Mouse (Mus musculus): ENCODE measurements around the gene Zdhhc6.

The Zdhhc6 gene

GRCm38 (mm10) chr19:55315452-55316108, at the start of gene Zdhhc6:
Gene Zdhhc6 (minus strand): TSS chr19:55316032.
- in situ Hi-C loops (cut with MboI; ENCODE audit: low pct_unique_long_range_greater_than_20kb in 1 of 2, low sequenced_read_pairs in 2 of 2, unreplicated experiment in 1 of 2), result no loop called here

DNA sequence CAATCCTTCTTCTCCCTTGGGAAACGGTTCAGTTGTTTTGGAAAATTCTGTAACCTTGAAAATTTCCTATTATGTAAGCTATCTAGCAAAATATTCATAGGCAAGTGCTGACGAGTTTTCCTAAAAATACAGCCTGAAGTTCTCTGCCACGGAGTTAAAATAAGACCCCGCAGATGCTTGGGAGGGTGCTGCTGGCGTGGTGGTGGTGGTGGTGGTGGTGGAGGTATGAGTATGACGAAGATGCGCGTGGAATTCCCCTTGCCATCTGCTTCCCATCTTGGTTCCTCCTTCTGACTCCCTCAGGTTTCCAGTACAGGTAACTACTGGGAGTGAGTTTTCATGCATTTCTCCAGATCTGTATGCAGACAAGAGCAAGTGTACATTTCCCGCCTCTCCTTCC, 46.8 kb upstream of the Zdhhc6 start:
- in situ Hi-C loops (cut with MboI; ENCODE audit: low pct_unique_long_range_greater_than_20kb in 1 of 2, low sequenced_read_pairs in 2 of 2, unreplicated experiment in 1 of 2), result no loop called here

GRCm38 (mm10) chr19:55350673-55351378, 35.0 kb upstream of the Zdhhc6 start:
- in situ Hi-C loops (cut with MboI; ENCODE audit: low pct_unique_long_range_greater_than_20kb in 1 of 2, low sequenced_read_pairs in 2 of 2, unreplicated experiment in 1 of 2), result no loop called here

GRCm38 (mm10) chr19:55348187-55348586, 32.4 kb upstream of the Zdhhc6 start:
- in situ Hi-C loops (cut with MboI; ENCODE audit: low pct_unique_long_range_greater_than_20kb in 1 of 2, low sequenced_read_pairs in 2 of 2, unreplicated experiment in 1 of 2), result no loop called here

- in situ Hi-C loops (cut with MboI; ENCODE audit: low pct_unique_long_range_greater_than_20kb in 1 of 2, low sequenced_read_pairs in 2 of 2, unreplicated experiment in 1 of 2), result no loop called here
Measured at GRCm38 (mm10) chr19:55343274-55343673, 27.4 kb upstream of the Zdhhc6 start.

DNA sequence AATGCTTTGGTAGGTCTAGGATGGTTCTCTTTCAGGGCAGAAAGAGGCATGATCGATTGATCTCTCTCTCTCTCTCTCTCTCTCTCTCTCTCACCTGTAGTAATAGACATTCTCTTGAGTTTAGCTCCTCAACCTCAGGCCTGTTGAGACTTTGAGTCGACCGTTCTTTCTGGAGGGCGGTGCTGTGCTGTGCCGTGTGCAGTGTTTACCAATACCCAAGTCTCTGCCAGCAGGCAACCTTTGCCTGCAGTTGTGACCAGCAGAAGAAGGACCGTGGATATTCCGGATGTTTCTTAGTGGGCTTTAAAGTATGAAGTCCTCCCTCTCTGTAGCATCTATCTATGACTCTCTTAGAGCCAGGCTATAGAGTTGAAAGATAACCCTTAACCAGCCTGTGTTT, 26.6 kb upstream of the Zdhhc6 start:
- in situ Hi-C loops (cut with MboI; ENCODE audit: low pct_unique_long_range_greater_than_20kb in 1 of 2, low sequenced_read_pairs in 2 of 2, unreplicated experiment in 1 of 2), result no loop called here

DNA sequence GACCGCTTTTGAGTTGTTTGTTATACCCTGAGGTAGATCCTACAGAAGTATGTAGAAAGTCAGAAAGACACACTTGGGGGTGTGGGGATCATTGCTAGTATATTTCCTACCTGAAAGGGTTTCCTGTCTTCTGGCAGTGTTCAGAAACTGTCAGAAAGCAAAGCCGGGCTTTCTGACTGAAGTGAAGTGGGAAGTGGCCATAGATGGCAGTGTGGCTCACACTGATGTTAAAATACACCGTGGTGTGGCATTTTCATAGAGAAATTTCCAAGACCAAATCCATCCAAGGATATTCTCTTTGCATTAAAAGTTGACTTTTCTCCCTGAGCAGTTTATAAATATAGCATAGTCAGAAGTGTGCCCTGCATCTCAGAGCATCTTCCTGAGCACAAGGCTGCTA, 25.5 kb upstream of the Zdhhc6 start:
- in situ Hi-C loops (cut with MboI; ENCODE audit: low pct_unique_long_range_greater_than_20kb in 1 of 2, low sequenced_read_pairs in 2 of 2, unreplicated experiment in 1 of 2), result no loop called here

DNA sequence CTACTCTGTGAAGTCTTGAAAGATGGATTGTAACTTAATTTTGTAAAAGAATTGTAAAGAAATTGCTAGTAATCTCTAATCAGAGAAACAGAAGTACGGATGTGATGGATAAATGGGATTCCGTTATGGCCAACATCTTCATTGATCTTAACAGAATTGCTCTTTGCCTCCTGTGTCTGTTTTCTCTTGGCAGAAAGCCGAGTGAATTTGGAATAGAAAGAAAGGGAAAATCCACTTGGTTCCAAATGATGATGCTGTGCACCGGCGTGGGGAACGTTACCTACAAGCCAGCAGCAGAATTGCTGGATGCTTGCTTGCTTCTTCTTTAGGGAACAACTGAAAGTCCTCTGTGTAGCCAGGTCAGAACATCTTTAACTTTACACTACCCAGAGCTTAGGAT, 24.7 kb upstream of the Zdhhc6 start:
- in situ Hi-C loops (cut with MboI; ENCODE audit: low pct_unique_long_range_greater_than_20kb in 1 of 2, low sequenced_read_pairs in 2 of 2, unreplicated experiment in 1 of 2), result no loop called here

DNA sequence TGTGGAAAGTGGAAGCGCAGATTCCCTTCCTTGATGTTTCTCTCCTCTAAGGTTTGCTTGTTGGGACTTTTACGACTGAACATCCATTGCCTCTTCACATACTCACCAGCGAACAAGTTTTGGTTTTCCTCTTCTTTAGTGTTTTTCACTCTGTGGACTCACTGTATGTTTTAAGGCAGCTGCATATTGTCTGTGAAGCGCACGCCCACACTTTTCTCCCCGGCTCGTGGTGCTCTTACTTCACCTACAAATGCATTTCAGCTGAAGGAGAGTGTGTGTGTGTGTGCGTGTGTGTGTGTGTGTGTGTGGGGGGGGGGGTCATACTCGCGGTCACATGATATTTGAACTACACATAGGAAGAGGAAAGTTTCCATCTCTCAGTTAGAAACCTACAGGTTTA, 21.8 kb upstream of the Zdhhc6 start:
- in situ Hi-C loops (cut with MboI; ENCODE audit: low pct_unique_long_range_greater_than_20kb in 1 of 2, low sequenced_read_pairs in 2 of 2, unreplicated experiment in 1 of 2), result no loop called here

- in situ Hi-C loops (cut with MboI; ENCODE audit: low pct_unique_long_range_greater_than_20kb in 1 of 2, low sequenced_read_pairs in 2 of 2, unreplicated experiment in 1 of 2), result no loop called here
Measured at GRCm38 (mm10) chr19:55337066-55337465, 21.2 kb upstream of the Zdhhc6 start.

DNA sequence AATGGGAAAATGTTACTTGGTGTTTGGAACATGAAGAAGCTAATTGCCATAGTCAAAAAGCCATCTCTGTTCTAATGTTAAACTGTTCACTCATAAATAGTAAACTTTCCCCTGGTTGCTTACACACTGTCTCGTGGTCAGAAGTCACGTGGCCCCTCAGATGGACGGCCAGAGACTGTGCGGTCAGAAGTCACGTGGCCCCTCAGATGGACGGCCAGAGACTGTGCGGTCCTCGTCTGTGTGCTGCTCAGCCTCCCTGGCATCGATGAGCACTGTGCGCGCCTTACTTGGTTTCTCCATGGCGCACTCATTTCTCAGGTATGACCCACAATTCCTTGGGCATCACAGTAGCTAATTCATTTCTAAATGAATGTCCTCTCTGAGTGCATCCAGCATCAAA, 20.6 kb upstream of the Zdhhc6 start:
- in situ Hi-C loops (cut with MboI; ENCODE audit: low pct_unique_long_range_greater_than_20kb in 1 of 2, low sequenced_read_pairs in 2 of 2, unreplicated experiment in 1 of 2), result no loop called here

DNA sequence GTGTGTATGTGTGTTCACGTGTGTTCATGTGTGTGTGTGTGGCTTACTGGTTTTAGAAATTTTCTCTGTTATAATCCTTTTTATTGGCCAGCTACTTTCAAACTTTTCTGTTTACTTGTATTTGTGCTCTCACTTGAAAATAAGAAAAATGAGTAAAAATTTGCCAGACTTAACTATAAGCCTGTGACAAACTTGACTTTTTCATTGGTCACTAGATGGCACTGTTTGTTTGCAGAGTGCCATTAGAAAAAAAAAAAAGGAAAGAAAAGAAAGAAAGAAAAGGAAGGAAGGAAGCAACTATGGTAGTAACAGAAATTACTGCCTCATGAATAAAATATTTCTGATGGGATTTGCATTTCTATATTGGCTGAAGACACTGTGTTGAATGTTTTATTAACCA, 20.0 kb upstream of the Zdhhc6 start:
- in situ Hi-C loops (cut with MboI; ENCODE audit: low pct_unique_long_range_greater_than_20kb in 1 of 2, low sequenced_read_pairs in 2 of 2, unreplicated experiment in 1 of 2), result no loop called here

DNA sequence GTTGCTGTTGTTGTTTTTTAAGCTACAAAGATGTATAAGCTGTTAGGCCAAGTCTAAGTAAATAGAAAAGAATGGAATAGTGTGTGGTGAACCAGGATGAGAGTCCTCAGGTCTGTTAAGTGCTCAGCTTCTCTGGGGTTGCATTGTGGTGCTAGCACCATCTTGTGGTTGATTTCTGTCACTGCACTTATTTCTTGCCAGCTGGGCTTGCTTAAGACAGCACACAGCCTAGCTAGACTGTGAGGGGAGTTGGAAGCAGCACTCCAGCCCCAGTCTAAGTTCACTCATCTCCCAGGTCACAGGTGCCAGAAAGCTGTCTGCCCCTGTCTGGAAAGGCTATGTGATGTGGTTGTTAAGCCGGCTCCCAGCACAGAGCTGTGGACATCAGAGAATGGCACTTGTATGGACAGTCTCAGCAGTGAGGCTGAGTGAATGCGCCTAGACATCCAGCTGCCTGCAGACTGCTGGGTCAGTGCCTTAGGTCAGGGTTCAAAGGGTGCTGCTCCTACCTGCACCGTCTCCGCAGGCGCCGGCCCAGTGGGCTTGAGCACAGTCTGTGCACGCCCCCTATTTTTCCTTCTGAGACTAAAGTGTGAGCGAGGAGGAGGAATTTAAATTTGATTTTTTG, 16.9 kb upstream of the Zdhhc6 start:
- in situ Hi-C loops (cut with MboI; ENCODE audit: low pct_unique_long_range_greater_than_20kb in 1 of 2, low sequenced_read_pairs in 2 of 2, unreplicated experiment in 1 of 2), result no loop called here

GRCm38 (mm10) chr19:55331776-55332175, 15.9 kb upstream of the Zdhhc6 start:
- in situ Hi-C loops (cut with MboI; ENCODE audit: low pct_unique_long_range_greater_than_20kb in 1 of 2, low sequenced_read_pairs in 2 of 2, unreplicated experiment in 1 of 2), result no loop called here

- in situ Hi-C loops (cut with MboI; ENCODE audit: low pct_unique_long_range_greater_than_20kb in 1 of 2, low sequenced_read_pairs in 2 of 2, unreplicated experiment in 1 of 2), result no loop called here
Measured at GRCm38 (mm10) chr19:55327510-55327909, 11.7 kb upstream of the Zdhhc6 start.

DNA sequence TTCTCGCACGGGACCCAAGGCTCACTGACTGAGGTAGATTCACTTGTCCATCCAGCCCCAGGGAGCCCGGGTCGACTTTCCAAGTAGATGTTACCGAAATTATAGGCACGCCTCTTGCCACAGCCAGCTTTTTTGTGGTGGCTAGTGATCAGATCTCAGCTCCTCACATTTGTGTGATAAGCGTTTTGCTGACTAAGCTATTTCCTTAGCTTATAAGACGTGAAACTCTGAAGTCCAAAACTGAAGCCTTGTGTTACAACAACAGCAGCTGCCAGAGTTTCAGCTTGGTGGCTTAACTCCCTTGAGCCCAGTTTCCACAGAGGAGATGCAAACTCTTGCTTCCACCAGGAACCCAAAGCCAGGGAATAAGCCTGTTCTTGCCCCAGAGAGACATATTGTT, 6.8 kb upstream of the Zdhhc6 start:
- in situ Hi-C loops (cut with MboI; ENCODE audit: low pct_unique_long_range_greater_than_20kb in 1 of 2, low sequenced_read_pairs in 2 of 2, unreplicated experiment in 1 of 2), result no loop called here

DNA sequence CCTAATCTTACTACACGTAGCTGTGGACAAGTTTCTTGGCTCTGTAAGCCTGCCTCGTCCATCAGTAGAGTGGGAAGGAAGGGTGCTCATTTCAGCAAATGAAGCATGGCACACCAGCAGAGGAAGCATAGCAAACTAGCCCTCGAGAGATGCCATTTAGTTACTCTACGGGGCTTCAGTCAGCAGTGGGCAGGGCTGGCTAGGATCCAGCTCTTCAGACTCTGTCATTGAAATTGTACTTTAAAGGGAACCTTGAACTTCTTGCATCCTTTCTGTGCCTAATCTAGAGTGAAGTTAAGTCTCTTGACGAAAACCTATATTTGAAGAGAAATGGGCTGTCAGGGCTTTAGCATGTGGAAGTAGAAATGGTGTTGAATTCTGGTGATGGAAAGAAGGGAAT, 3.7 kb upstream of the Zdhhc6 start:
- in situ Hi-C loops (cut with MboI; ENCODE audit: low pct_unique_long_range_greater_than_20kb in 1 of 2, low sequenced_read_pairs in 2 of 2, unreplicated experiment in 1 of 2), result no loop called here

GRCm38 (mm10) chr19:55319036-55319435, 3.2 kb upstream of the Zdhhc6 start:
- in situ Hi-C loops (cut with MboI; ENCODE audit: low pct_unique_long_range_greater_than_20kb in 1 of 2, low sequenced_read_pairs in 2 of 2, unreplicated experiment in 1 of 2), result no loop called here

- in situ Hi-C loops (cut with MboI; ENCODE audit: low pct_unique_long_range_greater_than_20kb in 1 of 2, low sequenced_read_pairs in 2 of 2, unreplicated experiment in 1 of 2), result no loop called here
Measured at GRCm38 (mm10) chr19:55316901-55317300, 1.1 kb upstream of the Zdhhc6 start.
